Mouse (Mus musculus) kidney, adult 2 months (tissue): ENCODE results near the gene Adgrd1. TPM values are rescaled to one million over a fixed set of nuclear protein-coding genes. Genes with fewer than 3 reads are reported as not detected.

Source experiments
- DNase-seq: peaks from one replicate; pipeline ENCODE4 v3.0.0; 2021
- H3K27ac ChIP-seq: fragments of 200-500 bp; 2 replicates; pipeline ENCODE4 v1.5.1; 2012; ENCODE audit warnings: low read depth, low read length, control low read depth, inconsistent platforms; ENCODE audit not compliant: insufficient read depth
- H3K27me3 ChIP-seq: fragments of 200-500 bp; replicated peaks from 2 replicates; pipeline ENCODE4 v1.6.1; 2012; ENCODE audit warnings: mild to moderate bottlenecking, moderate library complexity, low read length, inconsistent platforms; ENCODE audit not compliant: control insufficient read depth, insufficient read depth
- H3K36me3 ChIP-seq: fragments of 200-500 bp; 2 replicates; pipeline ENCODE4 v1.6.1; 2012; ENCODE audit warnings: mild to moderate bottlenecking, moderate library complexity, low read length, inconsistent platforms; ENCODE audit not compliant: control insufficient read depth, insufficient read depth
- H3K4me1 ChIP-seq: fragments of 200-500 bp; 2 replicates; pipeline ENCODE4 v1.6.1; 2011; ENCODE audit warnings: low read length; ENCODE audit not compliant: control insufficient read depth, insufficient read depth
- H3K4me3 ChIP-seq: fragments of 200-500 bp; 2 replicates; pipeline ENCODE4 v1.5.1; 2011; ENCODE audit warnings: mild to moderate bottlenecking, low read depth, low read length, control low read depth; ENCODE audit not compliant: insufficient read depth
- CTCF ChIP-seq: fragments of 200-500 bp; conservative IDR thresholded peaks from 2 replicates; pipeline ENCODE4 v1.5.1; 2011; ENCODE audit warnings: low read depth, mild to moderate bottlenecking, control low read depth, low read length, moderate library complexity, mixed read lengths; ENCODE audit not compliant: insufficient read depth, insufficient read length
- POLR2A ChIP-seq: fragments of 200-500 bp; IDR thresholded peaks from one replicate; pipeline ENCODE4 v1.6.1; 2011; ENCODE audit warnings: low read depth, low read length, control low read depth
- WGBS: fragments of 180-500 bp; shearing (Covaris S2); methylation state at CpG from one replicate; pipeline ENCODE4 v1.1.7; 2018; 5-methylcytosine and 5-hydroxymethylcytosine counted together
- polyA plus RNA-seq: library from polyadenylated mRNA; depleted of rRNA; stranded (reverse); fragments of >200 nt; gene quantifications from 2 replicates; pipeline ENCODE4 v1.2.3, GENCODE M21; 2012

Adgrd1 gene
- polyA plus RNA-seq, 1 experiment, result 1.1 TPM

GRCm38 (mm10) chr5:129142801-129143200 lies 46.3 kb downstream of the Adgrd1 start:
- Histone ChIP-seq H3K4me3 (no peak overlapping the region), H3K4me1 (no peaks in the 10 kb centered on the region), H3K27me3 (no peaks in the 10 kb centered on the region), H3K36me3 (no peaks in the 10 kb centered on the region), H3K27ac (no peak overlapping the region)
- WGBS, result 22% methylated on average over 5 of the region's 5 CpGs
- TF ChIP-seq CTCF (no peak), POLR2A (no peak)
- no peak for DNase-seq

- Histone ChIP-seq H3K36me3 (no peaks in the 10 kb centered on the region), H3K27me3 (no peaks in the 10 kb centered on the region), H3K4me1 (no peaks in the 10 kb centered on the region), H3K27ac (no peak overlapping the region), H3K4me3 (no peak overlapping the region)
- 86% methylated on average over 8 of the region's 8 CpGs for WGBS
- no peak for DNase-seq
- TF ChIP-seq CTCF (no peak), POLR2A (no peak)
These were observed 48.9 kb downstream of the Adgrd1 start for GRCm38 (mm10) chr5:129145307-129145935.

GRCm38 (mm10) chr5:129146892-129147509 lies 50.5 kb downstream of the Adgrd1 start:
- Histone ChIP-seq H3K27me3 (no peaks in the 10 kb centered on the region), H3K4me3 (no peak overlapping the region), H3K27ac (no peak overlapping the region), H3K4me1 (no peaks in the 10 kb centered on the region), H3K36me3 (no peaks in the 10 kb centered on the region)
- DNase-seq, result no peak
- WGBS, result 62% methylated on average over 12 of the region's 12 CpGs
- no peak for TF ChIP-seq CTCF

- no peaks in the 10 kb centered on the region for H3K27me3 ChIP-seq
- TF ChIP-seq CTCF (no peak), POLR2A (no peak)
- DNase-seq, result no peak
- H3K36me3 ChIP-seq, result no peaks in the 10 kb centered on the region
- H3K27ac ChIP-seq, result no peak overlapping the region
- 58% methylated on average over 9 of the region's 9 CpGs for WGBS
- no peak overlapping the region for H3K4me3 ChIP-seq
- H3K4me1 ChIP-seq, result no peaks in the 10 kb centered on the region
These were observed 51.9 kb downstream of the Adgrd1 start for GRCm38 (mm10) chr5:129148485-129148884.

GRCm38 (mm10) chr5:129155023-129155901 lies 58.7 kb downstream of the Adgrd1 start:
- Histone ChIP-seq H3K36me3 (no peaks in the 10 kb centered on the region), H3K4me1 (no peaks in the 10 kb centered on the region), H3K27ac (no peak overlapping the region), H3K27me3 (no peaks in the 10 kb centered on the region), H3K4me3 (no peak overlapping the region)
- 84% methylated on average over 14 of the region's 14 CpGs for WGBS
- no peak for TF ChIP-seq CTCF
- TF ChIP-seq POLR2A, result no peak
- no peak for DNase-seq

- no peak overlapping the region for H3K4me3 ChIP-seq
- TF ChIP-seq CTCF (no peak), POLR2A (no peak)
- H3K27ac ChIP-seq, result no peak overlapping the region
- H3K36me3 ChIP-seq, result no peaks in the 10 kb centered on the region
- no peaks in the 10 kb centered on the region for H3K4me1 ChIP-seq
- no peaks in the 10 kb centered on the region for H3K27me3 ChIP-seq
- 43% methylated on average over 9 of the region's 9 CpGs for WGBS
- no peak for DNase-seq
These were observed 59.4 kb downstream of the Adgrd1 start for GRCm38 (mm10) chr5:129155902-129156311.
